Mouse (Mus musculus) embryonic facial prominence, embryonic 13.5 days (tissue): ENCODE data around the gene Arhgap15. TPM values are rescaled to one million over a fixed set of nuclear protein-coding genes. Genes with fewer than 3 reads are reported as not detected.
A peak's percentile ranks its signal among the peaks of the same experiment; 100 is the strongest.

Source experiments
- ATAC-seq: fragments of 200-750 bp; cut with Nextera tagmentation; 2 replicates; pipeline ENCODE4 v1.8.0; 2017; ENCODE audit warnings: low read depth; ENCODE audit not compliant: insufficient number of reproducible peaks, insufficient read depth, low FRiP score, low TSS enrichment
- H3K27ac ChIP-seq: fragments of 300-500 bp; sonication (generic); 2 replicates; pipeline ENCODE4 v1.5.1; 2015; ENCODE audit warnings: moderate library complexity, mild to moderate bottlenecking, inconsistent platforms
- H3K27me3 ChIP-seq: fragments of 300-500 bp; sonication (generic); 2 replicates; pipeline ENCODE4 v1.6.1; 2015; ENCODE audit warnings: mild to moderate bottlenecking, inconsistent platforms
- H3K36me3 ChIP-seq: fragments of 300-500 bp; sonication (generic); 2 replicates; pipeline ENCODE4 v1.6.1; 2015; ENCODE audit warnings: mild to moderate bottlenecking, inconsistent platforms
- H3K4me1 ChIP-seq: fragments of 300-500 bp; sonication (generic); 2 replicates; pipeline ENCODE4 v1.6.1; 2015; ENCODE audit warnings: inconsistent platforms
- H3K4me2 ChIP-seq: fragments of 300-500 bp; sonication (generic); 2 replicates; pipeline ENCODE4 v1.6.1; 2015; ENCODE audit warnings: moderate library complexity, mild to moderate bottlenecking, inconsistent platforms
- H3K4me3 ChIP-seq: fragments of 300-500 bp; sonication (generic); 2 replicates; pipeline ENCODE4 v1.5.1; 2015; ENCODE audit warnings: mild to moderate bottlenecking, inconsistent platforms
- H3K9ac ChIP-seq: fragments of 300-500 bp; sonication (generic); 2 replicates; pipeline ENCODE4 v1.6.1; 2015; ENCODE audit warnings: mild to moderate bottlenecking, inconsistent platforms
- H3K9me3 ChIP-seq: fragments of 300-500 bp; sonication (generic); 2 replicates; pipeline ENCODE4 v1.6.1; 2016; ENCODE audit warnings: inconsistent platforms
- WGBS: fragments of 180-500 bp; shearing (Covaris S2); methylation state at CpG from one replicate; pipeline ENCODE4 v1.1.7; 2015; ENCODE audit warnings: mixed read lengths; 5-methylcytosine and 5-hydroxymethylcytosine counted together
- polyA plus RNA-seq: library from polyadenylated mRNA; unstranded; fragments of >200 nt; fragmentation: Nextera tagmentation; extraction: Ambion mirVana; gene quantifications from 2 replicates; pipeline ENCODE4 v1.2.1, GENCODE M21; 2015

The Arhgap15 gene
- polyA plus RNA-seq, 1 experiment from 2014 or later: 1.6 TPM

DNA sequence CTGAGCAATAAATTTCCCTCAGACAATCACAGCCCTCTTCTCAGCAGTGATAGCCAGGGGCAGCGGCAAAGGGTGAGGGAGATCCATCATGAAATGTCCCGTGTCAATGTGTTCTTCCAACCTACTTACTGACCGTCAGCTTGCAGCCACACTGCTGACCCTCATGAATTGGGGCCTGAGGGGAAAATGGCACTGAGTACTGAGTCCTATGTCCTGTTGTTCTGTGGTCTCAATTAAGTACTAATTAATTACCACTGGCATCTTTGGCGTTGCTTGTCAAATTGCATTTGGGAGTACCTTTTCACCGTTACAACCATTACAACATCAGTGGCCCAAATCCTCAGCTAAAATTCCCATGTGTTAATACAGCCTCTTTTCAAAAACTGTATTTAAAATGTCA, 599.2 kb downstream of the Arhgap15 start:
- WGBS: 49% methylated on average over 5 of the region's 5 CpGs
- no peak overlapping the region for H3K4me2 ChIP-seq

DNA sequence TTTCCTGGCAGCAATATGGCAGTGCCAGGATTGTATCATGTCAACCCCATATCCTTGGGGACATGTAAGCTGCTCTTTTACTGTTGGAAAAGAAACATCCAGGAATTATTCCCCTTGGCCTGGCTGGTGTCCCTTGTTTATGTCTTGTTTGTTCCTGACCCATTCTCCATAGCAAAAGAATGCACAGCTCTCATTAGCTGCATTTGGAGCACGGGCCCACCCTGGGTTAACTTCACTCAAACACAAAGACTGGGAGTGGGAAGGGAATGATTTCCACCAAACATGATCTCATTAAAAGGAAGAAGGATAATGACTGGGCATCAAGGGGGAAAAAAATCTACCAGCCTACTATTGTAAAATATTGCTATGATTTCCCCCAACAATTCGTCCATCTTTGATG, 600.5 kb downstream of the Arhgap15 start:
- Histone ChIP-seq H3K36me3 (no peaks in the 10 kb centered on the region), H3K4me1 (no peaks in the 10 kb centered on the region), H3K27me3 (0 out of 2 replicates have a peak, but pooled peaks cover 3% of the 10 kb centered on the region), H3K9ac (no peak overlapping the region), H3K9me3 (no peaks in the 10 kb centered on the region), H3K4me3 (no peak overlapping the region), H3K27ac (no peak overlapping the region), H3K4me2 (no peak overlapping the region)
- no peak for ATAC-seq
- 77% methylated on average over 2 of the region's 2 CpGs for WGBS

More for the DNA sequence above, 599.2 kb downstream of the Arhgap15 start:
- H3K27ac ChIP-seq: no peak overlapping the region
- H3K4me3 ChIP-seq: no peak overlapping the region
- ATAC-seq: no peak
- H3K9me3 ChIP-seq: no peaks in the 10 kb centered on the region
- H3K4me1 ChIP-seq: peaks cover 5% of the 10 kb centered on the region; the same call in 1 of the 2 replicates
- H3K36me3 ChIP-seq: no peaks in the 10 kb centered on the region
- H3K27me3 ChIP-seq: 0 out of 2 replicates have a peak, but pooled peaks cover 3% of the 10 kb centered on the region
- H3K9ac ChIP-seq: no peak overlapping the region

DNA sequence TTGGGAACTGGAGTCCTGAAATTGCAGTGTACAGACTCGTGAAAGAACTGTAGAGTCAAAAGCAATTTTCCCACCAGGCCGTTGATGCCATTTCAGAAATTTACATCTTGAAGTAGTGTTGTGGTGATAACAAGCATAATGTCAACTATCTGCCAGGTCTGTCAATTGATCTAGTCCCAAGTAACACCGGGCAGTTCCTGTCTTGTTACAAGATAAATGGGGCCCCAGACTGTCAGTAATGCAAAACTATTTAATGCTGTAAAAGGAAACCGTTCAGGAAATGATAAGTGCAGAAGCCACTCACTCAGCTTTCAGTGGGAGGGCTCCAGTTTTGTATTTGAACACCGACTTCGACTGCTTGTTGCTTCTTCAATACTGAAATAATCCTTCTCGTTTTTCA, 604.3 kb downstream of the Arhgap15 start:
- WGBS: 56% methylated on average over 7 of the region's 7 CpGs

DNA sequence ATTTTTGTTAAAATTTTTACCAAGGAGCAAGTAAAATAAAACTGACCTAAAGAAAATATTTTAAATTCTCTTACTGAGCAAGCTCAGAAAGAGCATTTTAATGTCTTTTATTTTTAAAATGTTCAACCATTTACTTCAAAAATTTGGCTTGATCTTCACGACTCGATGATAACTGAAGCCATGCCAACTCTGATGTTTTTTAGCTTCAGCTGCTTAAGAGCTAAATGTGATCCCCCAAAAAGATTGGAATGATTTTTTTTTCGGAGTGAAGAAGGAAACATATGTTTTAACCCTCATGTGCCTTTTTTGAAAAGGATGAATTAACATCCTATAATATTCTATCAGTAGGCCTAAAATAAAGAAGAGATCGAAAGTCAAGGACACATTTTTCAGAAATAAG, 605.0 kb downstream of the Arhgap15 start:
- peaks cover 11% of the 10 kb centered on the region; the same call in 1 of the 2 replicates for H3K4me1 ChIP-seq
- ATAC-seq: no peak
- H3K27ac ChIP-seq: no peak overlapping the region
- H3K9ac ChIP-seq: no peak overlapping the region
- 46% methylated on average over 4 of the region's 4 CpGs for WGBS
- no peaks in the 10 kb centered on the region for H3K9me3 ChIP-seq
- H3K4me2 ChIP-seq: no peak overlapping the region
- H3K4me3 ChIP-seq: no peak overlapping the region
- no peaks in the 10 kb centered on the region for H3K36me3 ChIP-seq
- no peaks in the 10 kb centered on the region for H3K27me3 ChIP-seq

More for the DNA sequence above, 604.3 kb downstream of the Arhgap15 start:
- H3K27me3 ChIP-seq: no peaks in the 10 kb centered on the region
- no peak overlapping the region for H3K4me3 ChIP-seq
- H3K9ac ChIP-seq: no peak overlapping the region
- peaks cover 11% of the 10 kb centered on the region; the same call in 1 of the 2 replicates for H3K4me1 ChIP-seq
- no peak overlapping the region for H3K4me2 ChIP-seq
- H3K36me3 ChIP-seq: no peaks in the 10 kb centered on the region
- no peaks in the 10 kb centered on the region for H3K9me3 ChIP-seq
- no peak overlapping the region for H3K27ac ChIP-seq
- no peak for ATAC-seq

DNA sequence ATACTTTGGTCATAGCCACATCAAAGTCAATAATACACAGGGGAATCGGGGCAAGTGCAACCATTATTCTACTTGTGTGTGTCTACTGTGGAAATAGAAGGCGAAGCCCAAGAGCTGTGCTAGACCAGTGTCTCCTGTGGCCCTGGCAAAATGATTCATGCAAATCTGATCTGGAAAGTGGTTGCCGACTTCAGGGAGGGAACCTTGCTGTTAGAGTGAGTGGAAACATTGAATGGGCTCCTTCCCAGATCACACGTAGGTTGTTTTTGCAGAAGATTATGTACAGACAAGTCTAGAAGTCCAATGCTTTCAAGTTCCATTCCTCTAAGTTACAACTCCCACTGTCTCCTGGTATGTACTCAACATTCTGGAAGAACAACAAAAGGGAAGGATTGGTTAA, 606.2 kb downstream of the Arhgap15 start:
- Histone ChIP-seq H3K36me3 (no peaks in the 10 kb centered on the region), H3K9me3 (no peaks in the 10 kb centered on the region), H3K4me3 (no peak overlapping the region), H3K4me1 (peaks cover 11% of the 10 kb centered on the region; the same call in 1 of the 2 replicates), H3K9ac (no peak overlapping the region), H3K27me3 (no peaks in the 10 kb centered on the region), H3K4me2 (peak overlapping the region; percentile 49; the same call in 1 of the 2 replicates), H3K27ac (0 out of 2 replicates have a peak overlapping the region, but pooled peaks have one; percentile 14)
- ATAC-seq: no peak
- WGBS: 73% methylated on average over 4 of the region's 4 CpGs

DNA sequence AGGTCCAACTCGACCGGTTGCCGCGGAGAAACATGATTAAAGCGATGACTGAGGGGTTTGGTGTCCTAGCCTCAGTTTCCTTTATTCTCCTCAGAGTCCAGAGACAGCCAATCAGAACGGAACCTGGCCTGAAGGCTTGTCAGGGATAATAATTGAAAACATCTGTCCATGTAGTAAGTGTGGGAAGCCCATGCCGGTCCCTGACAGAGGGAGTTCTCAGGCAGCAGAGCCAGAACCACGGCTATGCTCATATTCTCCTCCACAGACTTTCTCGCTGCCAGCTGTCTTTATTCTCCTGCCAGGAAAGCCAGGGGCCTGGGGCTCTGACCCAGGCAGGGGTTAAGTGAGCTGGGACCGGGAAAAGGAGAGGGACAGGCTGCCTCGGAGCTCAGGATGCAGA, 606.7 kb downstream of the Arhgap15 start:
- H3K27ac ChIP-seq: peak overlapping the region; percentile 68
- no peak for ATAC-seq
- no peaks in the 10 kb centered on the region for H3K36me3 ChIP-seq
- 0 out of 2 replicates have a peak overlapping the region, but pooled peaks have one; percentile 15 for H3K4me3 ChIP-seq
- peaks cover 11% of the 10 kb centered on the region; the same call in 1 of the 2 replicates for H3K4me1 ChIP-seq
- no peaks in the 10 kb centered on the region for H3K27me3 ChIP-seq
- no peaks in the 10 kb centered on the region for H3K9me3 ChIP-seq
- H3K4me2 ChIP-seq: peak overlapping the region; percentile 49
- WGBS: 22% methylated on average over 11 of the region's 11 CpGs
- H3K9ac ChIP-seq: no peak overlapping the region

DNA sequence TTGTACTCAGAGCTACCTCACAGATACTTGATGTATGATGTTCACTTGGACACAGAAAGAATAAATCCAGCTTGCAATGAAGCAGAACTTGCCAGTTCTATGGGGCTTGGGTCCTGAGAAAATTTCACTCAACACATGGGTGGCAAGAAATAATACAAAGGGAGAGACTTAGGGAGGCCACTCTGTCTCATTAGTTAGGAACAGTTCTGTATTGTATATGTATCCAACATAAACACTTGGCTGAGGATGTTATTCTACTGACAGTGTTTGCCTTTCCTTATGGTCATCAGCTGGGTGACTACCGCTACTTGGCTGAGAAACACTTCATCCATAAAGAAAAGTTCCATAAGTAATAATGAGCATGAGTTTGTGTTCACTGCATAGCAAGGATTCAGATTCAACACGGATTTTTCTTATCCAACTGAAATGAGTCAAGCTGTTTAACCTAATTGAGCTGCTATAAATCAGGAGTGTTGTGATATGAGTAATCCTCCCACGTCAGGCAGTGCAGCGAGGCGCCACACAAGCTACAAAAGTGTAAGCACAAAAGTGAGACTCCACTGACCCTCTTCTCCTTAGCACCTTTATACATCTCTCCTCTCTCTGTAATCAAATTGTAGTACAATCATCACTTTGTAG, 607.7 kb downstream of the Arhgap15 start:
- no peak overlapping the region for H3K27ac ChIP-seq
- no peaks in the 10 kb centered on the region for H3K36me3 ChIP-seq
- peaks cover 11% of the 10 kb centered on the region; the same call in 1 of the 2 replicates for H3K4me1 ChIP-seq
- no peaks in the 10 kb centered on the region for H3K9me3 ChIP-seq
- WGBS: 87% methylated on average over 5 of the region's 5 CpGs
- no peak for ATAC-seq
- H3K27me3 ChIP-seq: no peaks in the 10 kb centered on the region
- H3K4me3 ChIP-seq: no peak overlapping the region
- H3K4me2 ChIP-seq: no peak overlapping the region
- no peak overlapping the region for H3K9ac ChIP-seq

DNA sequence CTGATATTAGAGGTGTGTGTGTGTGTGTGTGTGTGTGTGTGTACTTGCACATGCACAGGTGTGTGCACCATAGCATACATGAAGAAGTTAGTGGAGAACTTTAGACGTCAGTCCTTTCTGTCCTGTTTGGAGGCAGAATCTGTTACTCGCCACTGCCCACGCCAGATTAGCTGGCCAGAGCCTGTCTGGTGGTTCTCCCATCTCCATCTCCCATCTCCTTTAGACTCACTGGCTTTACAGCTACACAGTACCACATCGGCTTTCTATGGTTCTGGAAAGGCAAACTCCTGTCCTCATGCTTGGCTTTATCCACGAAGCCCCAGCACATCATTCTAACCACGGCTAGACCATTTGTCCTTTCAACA, 608.2 kb downstream of the Arhgap15 start:
- 95% methylated on average over 6 of the region's 6 CpGs for WGBS
- no peaks in the 10 kb centered on the region for H3K27me3 ChIP-seq
- no peaks in the 10 kb centered on the region for H3K9me3 ChIP-seq
- H3K4me2 ChIP-seq: no peak overlapping the region
- no peak overlapping the region for H3K4me3 ChIP-seq
- no peak overlapping the region for H3K27ac ChIP-seq
- no peaks in the 10 kb centered on the region for H3K36me3 ChIP-seq
- peaks cover 11% of the 10 kb centered on the region; the same call in 1 of the 2 replicates for H3K4me1 ChIP-seq
- H3K9ac ChIP-seq: no peak overlapping the region
- no peak for ATAC-seq

DNA sequence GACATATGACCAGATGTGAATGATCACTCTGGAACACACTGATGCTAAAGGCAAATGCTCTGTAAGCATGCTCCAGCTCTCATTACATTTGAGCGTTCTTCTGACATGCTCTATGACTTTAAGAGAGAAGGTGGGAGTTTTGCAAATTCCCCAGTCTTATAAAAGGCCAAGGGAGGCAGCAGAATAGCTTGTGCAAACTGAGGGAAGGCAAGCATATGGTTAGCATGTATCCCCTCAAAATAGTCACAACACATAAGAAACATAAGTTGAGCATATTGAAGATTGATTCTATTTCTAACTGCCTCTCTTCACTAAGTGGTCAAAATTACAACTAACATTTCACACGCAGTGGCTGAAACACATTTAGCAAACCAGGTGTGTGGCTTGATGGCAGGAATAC, 631.6 kb downstream of the Arhgap15 start:
- Histone ChIP-seq H3K9me3 (no peaks in the 10 kb centered on the region), H3K4me1 (no peaks in the 10 kb centered on the region), H3K36me3 (no peaks in the 10 kb centered on the region), H3K4me2 (no peak overlapping the region), H3K27ac (no peak overlapping the region), H3K4me3 (no peak overlapping the region), H3K9ac (no peak overlapping the region), H3K27me3 (no peaks in the 10 kb centered on the region)
- 59% methylated on average over 2 of the region's 2 CpGs for WGBS
- ATAC-seq: no peak

DNA sequence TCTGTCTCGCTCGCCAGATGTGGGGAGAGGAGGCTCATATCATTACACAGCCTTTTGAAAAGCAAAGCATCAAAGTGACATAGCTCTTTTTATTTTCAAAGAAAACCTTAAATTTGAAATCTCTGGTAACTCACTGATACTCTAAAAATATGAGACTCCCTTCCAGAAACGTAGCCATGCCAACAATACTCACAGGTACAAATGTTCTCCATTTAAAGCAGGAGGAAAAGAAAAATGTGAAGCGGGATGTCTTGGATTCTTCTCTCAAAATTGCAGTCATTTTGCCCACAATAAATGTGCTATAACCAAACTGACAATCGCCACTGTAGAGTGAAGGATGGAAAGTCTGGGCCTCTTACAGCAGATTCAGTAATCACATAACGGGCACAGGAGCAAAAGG, 635.9 kb downstream of the Arhgap15 start:
- Histone ChIP-seq H3K27ac (no peak overlapping the region), H3K27me3 (no peaks in the 10 kb centered on the region), H3K4me3 (no peak overlapping the region), H3K36me3 (no peaks in the 10 kb centered on the region), H3K4me2 (no peak overlapping the region), H3K9ac (no peak overlapping the region), H3K9me3 (no peaks in the 10 kb centered on the region), H3K4me1 (no peaks in the 10 kb centered on the region)
- ATAC-seq: no peak
- 83% methylated on average over 6 of the region's 6 CpGs for WGBS

DNA sequence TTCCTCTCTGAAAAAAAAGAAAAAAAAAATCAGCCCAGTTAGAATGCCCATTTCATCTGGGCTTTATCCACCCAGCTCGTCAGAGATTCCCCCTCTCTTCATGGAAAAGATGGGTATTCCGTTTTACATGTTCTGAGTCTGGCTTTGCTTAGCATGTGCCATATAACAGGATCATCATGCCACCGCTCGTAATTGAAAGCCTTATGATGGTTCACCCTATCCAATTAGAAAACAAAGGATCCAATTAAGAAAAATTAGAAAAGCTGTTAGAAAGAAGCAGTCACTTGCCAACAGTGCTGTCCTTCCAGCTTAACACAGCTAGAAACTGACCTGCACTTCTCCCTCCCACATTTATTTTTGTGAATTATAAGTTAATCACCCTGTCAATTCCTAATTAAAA, 640.9 kb downstream of the Arhgap15 start:
- H3K36me3 ChIP-seq: no peaks in the 10 kb centered on the region
- ATAC-seq: no peak
- H3K9me3 ChIP-seq: no peaks in the 10 kb centered on the region
- H3K27ac ChIP-seq: no peak overlapping the region
- 0 out of 2 replicates have a peak, but pooled peaks cover 9% of the 10 kb centered on the region for H3K27me3 ChIP-seq
- H3K9ac ChIP-seq: no peak overlapping the region
- no peak overlapping the region for H3K4me3 ChIP-seq
- H3K4me2 ChIP-seq: no peak overlapping the region
- 80% methylated on average over 4 of the region's 4 CpGs for WGBS
- H3K4me1 ChIP-seq: 0 out of 2 replicates have a peak, but pooled peaks cover 6% of the 10 kb centered on the region

DNA sequence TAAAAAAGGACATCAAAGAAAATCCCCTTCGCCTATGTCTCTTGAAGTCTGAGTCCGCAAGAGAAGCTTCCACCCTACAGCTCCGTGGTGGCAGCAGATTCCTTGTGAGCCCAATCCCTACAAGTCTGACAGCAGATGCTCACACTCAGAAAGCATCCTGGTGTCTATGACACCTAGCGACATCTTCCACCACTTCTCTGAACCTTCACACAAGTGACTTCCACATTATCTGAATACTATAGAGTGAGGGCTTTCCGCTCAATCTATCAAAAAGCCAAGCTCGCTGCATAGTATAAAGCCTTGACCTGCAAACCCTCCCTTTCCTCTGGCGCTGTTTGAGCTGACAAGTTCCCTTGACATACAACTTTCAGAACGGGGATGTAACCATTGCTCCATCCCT, 645.2 kb downstream of the Arhgap15 start:
- ATAC-seq: no peak
- 87% methylated on average over 8 of the region's 8 CpGs for WGBS

More for the DNA sequence above, 645.2 kb downstream of the Arhgap15 start:
- Histone ChIP-seq H3K9ac (no peak overlapping the region), H3K4me3 (no peak overlapping the region), H3K27ac (no peak overlapping the region), H3K36me3 (no peaks in the 10 kb centered on the region), H3K4me2 (no peak overlapping the region), H3K27me3 (0 out of 2 replicates have a peak, but pooled peaks cover 9% of the 10 kb centered on the region), H3K9me3 (no peaks in the 10 kb centered on the region), H3K4me1 (peaks cover 12% of the 10 kb centered on the region; the same call in 1 of the 2 replicates)
